Mouse (Mus musculus): ENCODE results near the gene Arhgap32.
"Not testable (repeated sequence)": the region's sequence is repeated elsewhere in the genome, so short reads cannot be mapped to it uniquely, and the experiment has no call there.

The Arhgap32 gene

GRCm38 (mm10) chr9:32137697-32138426 lies 21.9 kb downstream of the Arhgap32 start:
- no peak for DNase-seq (ENCODE audit: low read depth, low spot score)

GRCm38 (mm10) chr9:32138616-32139015 lies 22.7 kb downstream of the Arhgap32 start:
- DNase-seq (ENCODE audit: low read depth, low spot score), result no peak

GRCm38 (mm10) chr9:32139641-32140040 lies 23.7 kb downstream of the Arhgap32 start:
- DNase-seq (ENCODE audit: low read depth, low spot score), result no peak

GRCm38 (mm10) chr9:32142834-32143233 lies 26.9 kb downstream of the Arhgap32 start:
- no peak for DNase-seq (ENCODE audit: low read depth, low spot score)

- DNase-seq (ENCODE audit: low read depth, low spot score), result no peak
These were observed 27.5 kb downstream of the Arhgap32 start for GRCm38 (mm10) chr9:32143451-32143850.

- DNase-seq (ENCODE audit: low read depth, low spot score), result peak; percentile 53
These were observed 30.5 kb downstream of the Arhgap32 start for GRCm38 (mm10) chr9:32146257-32146996.

- no peak for DNase-seq (ENCODE audit: low read depth, low spot score)
These were observed 33.3 kb downstream of the Arhgap32 start for GRCm38 (mm10) chr9:32149241-32149640.

- DNase-seq (ENCODE audit: low read depth, low spot score), result no peak
These were observed 34.1 kb downstream of the Arhgap32 start for GRCm38 (mm10) chr9:32149836-32150642.

GRCm38 (mm10) chr9:32154727-32155371 lies 38.9 kb downstream of the Arhgap32 start:
- DNase-seq (ENCODE audit: low read depth, low spot score), result no peak

- no peak for DNase-seq (ENCODE audit: low read depth, low spot score)
These were observed 40.8 kb downstream of the Arhgap32 start for GRCm38 (mm10) chr9:32156706-32157105.

DNA sequence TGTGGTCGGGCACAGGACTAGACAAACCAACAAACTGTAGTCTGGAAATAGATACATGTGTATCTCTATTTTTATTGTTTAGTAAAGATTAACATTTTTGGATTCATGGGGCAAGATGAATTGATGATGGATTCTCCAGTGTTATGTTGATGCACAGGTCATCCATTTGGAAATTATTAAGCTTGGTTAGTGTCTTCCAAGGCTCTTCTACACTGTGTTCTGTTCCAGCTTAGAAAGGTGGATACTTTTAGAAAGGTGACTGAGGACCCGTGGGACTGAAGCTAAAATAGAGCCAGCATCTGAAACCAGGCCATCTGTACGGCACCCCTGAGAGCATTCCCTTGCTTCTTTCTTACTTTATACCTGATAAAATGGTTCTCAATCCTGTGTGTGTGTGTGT lies 41.3 kb downstream of the Arhgap32 start:
- DNase-seq (ENCODE audit: low read depth, low spot score), result no peak

GRCm38 (mm10) chr9:32158837-32159543 lies 43.1 kb downstream of the Arhgap32 start:
- DNase-seq (ENCODE audit: low read depth, low spot score), result peak; percentile 84

- DNase-seq (ENCODE audit: low read depth, low spot score), result no peak
These were observed 43.8 kb downstream of the Arhgap32 start for GRCm38 (mm10) chr9:32159724-32160123.

GRCm38 (mm10) chr9:32162792-32163191 lies 46.9 kb downstream of the Arhgap32 start:
- no peak for DNase-seq (ENCODE audit: low read depth, low spot score)

GRCm38 (mm10) chr9:32163820-32164219 lies 47.9 kb downstream of the Arhgap32 start:
- not testable (repeated sequence) for DNase-seq (ENCODE audit: low read depth, low spot score)

DNA sequence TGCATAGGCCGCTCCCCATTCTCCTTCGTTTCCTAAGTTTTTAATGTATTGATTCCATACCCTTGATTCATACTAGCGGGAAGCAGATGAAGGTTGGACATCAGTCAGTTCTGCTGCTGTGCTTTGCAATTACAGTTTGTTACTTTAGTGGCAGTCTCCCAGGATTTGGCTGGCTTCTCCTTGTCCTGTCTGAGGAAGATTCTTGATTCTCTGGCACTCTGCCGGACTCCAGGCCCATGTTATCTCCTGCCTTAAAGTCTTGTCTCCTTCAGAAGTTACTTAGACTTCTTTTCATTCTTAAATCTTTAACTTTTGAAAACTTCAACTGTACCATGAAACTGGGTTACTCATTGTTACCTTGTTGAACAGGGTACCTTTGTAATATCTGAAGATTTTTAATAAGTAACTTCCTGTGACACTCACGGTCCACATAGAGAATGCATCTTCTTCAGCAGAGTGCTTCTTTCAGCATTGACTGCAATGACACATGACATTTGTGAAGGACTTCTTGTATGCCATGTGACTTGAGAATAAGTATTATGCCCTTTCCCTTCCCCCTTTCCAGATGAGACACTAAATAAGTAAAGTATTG lies 52.7 kb downstream of the Arhgap32 start:
- no peak for DNase-seq (ENCODE audit: low read depth, low spot score)

DNA sequence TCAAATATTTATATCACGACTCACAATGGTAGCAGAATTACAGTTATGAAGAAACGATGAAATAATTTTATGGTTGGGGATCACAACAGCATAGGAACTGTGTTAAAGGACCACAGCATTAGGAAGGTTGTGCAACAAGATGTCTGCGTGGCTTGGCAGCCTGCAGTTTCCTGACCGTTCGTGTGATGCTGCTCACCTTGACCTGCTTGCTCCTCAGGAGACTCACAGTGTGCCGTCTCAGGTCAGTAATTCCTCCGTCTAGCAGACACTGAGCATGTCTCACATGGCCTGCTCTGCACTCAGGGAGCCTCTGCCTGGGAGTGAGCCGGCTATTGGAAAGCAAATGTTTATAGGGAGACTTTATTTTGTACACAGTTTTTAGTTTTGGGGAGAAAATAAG lies 54.8 kb downstream of the Arhgap32 start:
- no peak for DNase-seq (ENCODE audit: low read depth, low spot score)

DNA sequence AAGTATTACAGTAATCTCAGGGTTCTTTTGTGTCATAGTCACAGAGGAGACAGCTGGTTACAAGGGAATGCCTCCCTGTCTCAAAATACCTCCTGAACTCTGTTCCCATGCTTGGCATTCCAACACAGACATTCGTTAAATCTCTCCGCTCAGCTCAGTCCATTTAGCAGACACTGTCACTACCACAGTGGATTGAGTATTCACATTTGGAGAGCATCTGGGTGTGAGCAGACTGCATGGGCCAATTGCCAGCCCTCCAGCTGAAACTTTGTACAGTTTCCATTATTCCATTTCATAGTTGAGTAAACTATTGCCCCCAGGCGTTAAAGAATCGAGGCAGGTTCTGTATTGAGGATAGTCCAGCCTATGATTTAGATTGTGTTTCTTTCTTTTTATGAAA lies 60.7 kb downstream of the Arhgap32 start:
- no peak for DNase-seq (ENCODE audit: low read depth, low spot score)

GRCm38 (mm10) chr9:32181170-32181569 lies 65.2 kb downstream of the Arhgap32 start:
- DNase-seq (ENCODE audit: low read depth, low spot score), result no peak

DNA sequence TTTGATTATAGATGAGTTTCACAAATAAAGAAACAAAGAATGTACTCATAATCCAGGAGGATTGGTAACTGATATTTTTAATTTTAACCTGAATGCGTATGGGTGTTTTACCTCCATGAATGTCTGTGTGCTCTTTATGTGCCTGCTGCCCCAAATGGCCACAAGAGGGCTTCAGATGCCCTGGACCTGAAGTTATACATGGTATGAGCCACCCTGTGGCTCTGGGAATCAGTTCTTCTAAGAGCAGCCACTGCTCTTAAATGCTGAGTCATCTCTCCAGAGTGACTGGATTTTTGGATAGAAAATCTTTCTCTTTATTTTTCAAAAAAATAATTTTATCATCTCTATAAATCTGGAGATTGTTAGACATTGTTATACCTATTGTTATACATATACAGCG lies 70.6 kb downstream of the Arhgap32 start:
- peak; percentile 87 for DNase-seq (ENCODE audit: low read depth, low spot score)

Data from R1 (cell line).